Mouse (Mus musculus): ENCODE results near the gene Ezh2. TPM values are rescaled to one million over a fixed set of nuclear protein-coding genes. Genes with fewer than 3 reads are reported as not detected.
"Not testable (repeated sequence)": the region's sequence is repeated elsewhere in the genome, so short reads cannot be mapped to it uniquely, and the experiment has no call there.

Gene Ezh2
- polyA plus RNA-seq (2016; fragmentation: Nextera tagmentation; extraction: Ambion mirVana), result 159 and 162 TPM in 2 replicates

DNA sequence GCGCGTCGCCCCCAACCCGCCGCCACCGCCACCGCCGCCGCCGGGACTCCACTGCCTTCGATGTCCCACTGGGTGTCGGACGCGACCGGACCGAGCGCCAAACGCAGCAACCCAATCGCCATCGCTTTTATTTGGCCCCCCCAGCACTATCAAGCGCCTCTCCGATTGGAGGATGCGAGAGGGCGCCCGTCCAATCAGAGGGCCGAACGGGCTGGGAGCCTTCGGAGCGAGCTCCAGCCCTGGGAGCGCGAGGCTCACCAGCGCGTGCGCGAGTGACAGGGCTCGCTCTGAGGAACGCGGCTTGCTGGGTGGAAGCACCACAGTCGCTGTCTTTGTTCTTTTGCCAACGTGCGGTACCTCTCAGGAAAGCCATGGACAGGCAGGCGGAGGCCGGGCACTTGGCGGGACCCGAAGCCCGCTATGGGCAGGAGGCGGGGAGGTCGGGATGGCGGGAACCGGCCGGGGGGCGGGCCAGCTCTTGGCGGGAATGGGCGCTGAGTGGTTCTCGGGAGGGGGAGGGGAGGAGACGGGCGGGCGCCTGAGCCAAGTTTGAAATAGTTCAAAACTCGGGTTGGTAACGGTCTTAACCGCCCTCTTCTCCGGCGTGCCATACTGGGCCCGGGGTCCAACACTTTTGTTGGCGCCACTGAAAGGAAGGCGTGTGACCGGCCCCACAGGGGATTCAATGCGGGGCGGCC, at the start of gene Ezh2:
Ezh2 (minus strand) TSS at position 416 of the 698 bp plus-strand sequence.
- Histone ChIP-seq H3K9me3 (no peaks in the 10 kb centered on the region), H3K27me3 (no peaks in the 10 kb centered on the region), H3K4me2 (replicated peaks) (peak within 1 kb of the TSS; percentile 72), H3K27ac (peak within 1 kb of the TSS; percentile 99), H3K9ac (peak within 1 kb of the TSS; percentile 96), H3K36me3 (no peaks in the 10 kb centered on the region), H3K4me3 (peak within 1 kb of the TSS; percentile 80), H3K4me1 (peaks cover 4% of the 10 kb centered on the region; the same call in 1 of the 2 replicates)
- under 1% methylated on average over 57 of the region's 69 CpGs for WGBS
- ATAC-seq (ENCODE audit: insufficient number of reproducible peaks, insufficient read depth, low FRiP score, low TSS enrichment), result peak; percentile 98

DNA sequence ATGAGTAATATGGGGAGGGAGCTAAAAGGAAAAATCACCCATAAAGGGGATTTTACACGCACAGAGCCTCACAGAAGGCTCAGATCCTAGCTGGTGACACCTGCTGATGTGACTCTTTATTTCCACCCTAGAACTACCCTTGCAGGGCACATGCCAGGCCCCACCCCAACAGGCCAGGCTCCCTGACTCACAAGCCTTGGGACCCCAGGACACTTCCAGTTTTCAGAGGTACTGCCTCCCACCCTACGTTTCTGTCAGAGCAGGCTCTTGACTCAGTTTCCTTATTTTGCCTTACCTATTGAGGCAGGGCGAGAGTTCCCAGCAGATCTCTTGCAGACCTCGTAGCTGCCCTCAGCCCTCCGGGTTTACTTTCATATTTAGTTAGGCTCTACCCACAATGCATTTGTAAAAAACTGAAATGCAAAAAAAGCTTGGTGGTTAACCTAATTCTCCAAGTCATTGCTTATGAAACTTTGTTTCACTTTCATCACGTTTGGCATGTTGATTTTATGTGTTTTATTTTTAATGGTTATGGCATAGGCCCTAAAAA, 41.5 kb upstream of the Ezh2 start:
- no peak overlapping the region for H3K9ac ChIP-seq
- ATAC-seq (ENCODE audit: insufficient number of reproducible peaks, insufficient read depth, low FRiP score, low TSS enrichment), result no peak
- no peaks in the 10 kb centered on the region for H3K9me3 ChIP-seq
- no peaks in the 10 kb centered on the region for H3K36me3 ChIP-seq
- no peak overlapping the region for H3K4me2 ChIP-seq (replicated peaks)
- no peak overlapping the region for H3K4me3 ChIP-seq
- 71% methylated on average over 6 of the region's 6 CpGs for WGBS
- no peaks in the 10 kb centered on the region for H3K4me1 ChIP-seq
- no peak overlapping the region for H3K27ac ChIP-seq
- H3K27me3 ChIP-seq, result no peaks in the 10 kb centered on the region

GRCm38 (mm10) chr6:47635995-47636526, 40.9 kb upstream of the Ezh2 start:
- WGBS, result 69% methylated on average over 5 of the region's 5 CpGs
- ATAC-seq (ENCODE audit: insufficient number of reproducible peaks, insufficient read depth, low FRiP score, low TSS enrichment), result no peak
- Histone ChIP-seq H3K27me3 (no peaks in the 10 kb centered on the region), H3K36me3 (no peaks in the 10 kb centered on the region), H3K4me1 (no peaks in the 10 kb centered on the region), H3K4me3 (no peak overlapping the region), H3K9ac (no peak overlapping the region), H3K4me2 (replicated peaks) (no peak overlapping the region), H3K9me3 (no peaks in the 10 kb centered on the region), H3K27ac (no peak overlapping the region)

DNA sequence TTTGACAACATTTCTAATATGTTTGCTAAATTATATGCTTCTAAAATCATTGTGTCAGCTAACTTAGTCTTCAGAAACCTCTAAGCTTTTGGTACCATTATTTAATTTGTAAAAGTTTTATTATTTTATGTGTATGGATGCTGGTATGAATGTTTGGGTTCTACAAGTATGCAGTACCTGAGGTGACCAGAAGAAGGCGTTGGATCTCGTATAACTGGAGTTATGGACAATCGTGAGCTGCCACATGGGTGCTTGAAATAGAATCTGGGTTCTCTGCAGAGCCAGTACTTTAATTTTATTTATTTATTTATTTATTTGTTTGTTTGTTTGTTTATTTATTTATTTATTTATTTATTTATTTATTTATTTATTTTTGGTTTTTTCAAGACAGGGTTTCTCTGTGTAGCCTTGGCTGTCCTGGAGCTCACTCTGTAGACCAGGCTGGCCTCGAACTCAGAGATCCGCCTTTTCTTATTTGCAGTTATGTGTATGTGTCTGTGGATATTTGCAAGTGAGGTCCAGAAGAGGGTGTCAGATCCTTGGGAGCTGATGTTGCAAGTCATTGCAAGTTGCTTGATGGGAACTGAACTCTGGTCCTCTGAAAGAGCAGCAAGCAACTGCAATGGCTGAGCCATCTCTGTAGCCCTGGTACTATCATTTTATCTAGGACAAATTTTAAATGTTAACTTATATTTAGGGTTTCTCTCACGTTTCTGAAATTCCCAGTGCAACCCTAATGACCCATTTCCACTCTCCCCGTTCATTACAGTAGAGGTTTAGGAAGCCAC, 40.3 kb upstream of the Ezh2 start:
- no peaks in the 10 kb centered on the region for H3K36me3 ChIP-seq
- no peaks in the 10 kb centered on the region for H3K27me3 ChIP-seq
- H3K27ac ChIP-seq, result no peak overlapping the region
- 65% methylated on average over 7 of the region's 7 CpGs for whole genome bisulfite sequencing
- no peaks in the 10 kb centered on the region for H3K4me1 ChIP-seq
- no peak for ATAC-seq (ENCODE audit: insufficient number of reproducible peaks, insufficient read depth, low FRiP score, low TSS enrichment)
- H3K4me3 ChIP-seq, result no peak overlapping the region
- H3K9me3 ChIP-seq, result no peaks in the 10 kb centered on the region
- H3K9ac ChIP-seq, result no peak overlapping the region
- H3K4me2 ChIP-seq (replicated peaks), result no peak overlapping the region

GRCm38 (mm10) chr6:47633467-47633866, 38.3 kb upstream of the Ezh2 start:
- H3K4me3 ChIP-seq, result no peak overlapping the region
- no peaks in the 10 kb centered on the region for H3K9me3 ChIP-seq
- no peak overlapping the region for H3K9ac ChIP-seq
- no peak overlapping the region for H3K27ac ChIP-seq
- H3K4me2 ChIP-seq (replicated peaks), result no peak overlapping the region
- H3K27me3 ChIP-seq, result no peaks in the 10 kb centered on the region
- no peaks in the 10 kb centered on the region for H3K4me1 ChIP-seq
- ATAC-seq (ENCODE audit: insufficient number of reproducible peaks, insufficient read depth, low FRiP score, low TSS enrichment), result no peak
- H3K36me3 ChIP-seq, result no peaks in the 10 kb centered on the region

GRCm38 (mm10) chr6:47630061-47630460, 34.9 kb upstream of the Ezh2 start:
- not testable (repeated sequence) for ATAC-seq (ENCODE audit: insufficient number of reproducible peaks, insufficient read depth, low FRiP score, low TSS enrichment); H3K27me3 ChIP-seq; H3K9ac ChIP-seq; H3K36me3 ChIP-seq; H3K4me2 ChIP-seq (replicated peaks); H3K9me3 ChIP-seq; H3K4me1 ChIP-seq; H3K27ac ChIP-seq; H3K4me3 ChIP-seq
- 83% methylated on average over 1 of the region's 1 CpGs for WGBS

GRCm38 (mm10) chr6:47627978-47628377, 32.8 kb upstream of the Ezh2 start:
- no peak overlapping the region for H3K27ac ChIP-seq
- ATAC-seq (ENCODE audit: insufficient number of reproducible peaks, insufficient read depth, low FRiP score, low TSS enrichment), result no peak
- 43% methylated on average over 3 of the region's 3 CpGs for WGBS
- H3K9me3 ChIP-seq, result no peaks in the 10 kb centered on the region
- no peak overlapping the region for H3K4me2 ChIP-seq (replicated peaks)
- no peak overlapping the region for H3K9ac ChIP-seq
- H3K27me3 ChIP-seq, result no peaks in the 10 kb centered on the region
- H3K36me3 ChIP-seq, result no peaks in the 10 kb centered on the region
- H3K4me3 ChIP-seq, result no peak overlapping the region
- H3K4me1 ChIP-seq, result no peaks in the 10 kb centered on the region

- H3K9ac ChIP-seq, result not testable (repeated sequence)
These were observed 31.8 kb upstream of the Ezh2 start for GRCm38 (mm10) chr6:47626976-47627375.

GRCm38 (mm10) chr6:47621039-47621438, 25.9 kb upstream of the Ezh2 start:
- H3K27me3 ChIP-seq, result no peaks in the 10 kb centered on the region
- no peaks in the 10 kb centered on the region for H3K36me3 ChIP-seq
- no peaks in the 10 kb centered on the region for H3K9me3 ChIP-seq
- H3K27ac ChIP-seq, result no peak overlapping the region
- 65% methylated on average over 2 of the region's 2 CpGs for WGBS
- H3K4me3 ChIP-seq, result no peak overlapping the region
- no peak overlapping the region for H3K4me2 ChIP-seq (replicated peaks)
- ATAC-seq (ENCODE audit: insufficient number of reproducible peaks, insufficient read depth, low FRiP score, low TSS enrichment), result no peak
- H3K9ac ChIP-seq, result no peak overlapping the region
- no peaks in the 10 kb centered on the region for H3K4me1 ChIP-seq

More at GRCm38 (mm10) chr6:47626976-47627375, 31.8 kb upstream of the Ezh2 start:
- not testable (repeated sequence) for H3K4me2 ChIP-seq (replicated peaks); H3K4me3 ChIP-seq; H3K36me3 ChIP-seq; H3K9me3 ChIP-seq; H3K27me3 ChIP-seq; H3K4me1 ChIP-seq; ATAC-seq (ENCODE audit: insufficient number of reproducible peaks, insufficient read depth, low FRiP score, low TSS enrichment); H3K27ac ChIP-seq
- WGBS, result 87% methylated on average over 3 of the region's 3 CpGs

DNA sequence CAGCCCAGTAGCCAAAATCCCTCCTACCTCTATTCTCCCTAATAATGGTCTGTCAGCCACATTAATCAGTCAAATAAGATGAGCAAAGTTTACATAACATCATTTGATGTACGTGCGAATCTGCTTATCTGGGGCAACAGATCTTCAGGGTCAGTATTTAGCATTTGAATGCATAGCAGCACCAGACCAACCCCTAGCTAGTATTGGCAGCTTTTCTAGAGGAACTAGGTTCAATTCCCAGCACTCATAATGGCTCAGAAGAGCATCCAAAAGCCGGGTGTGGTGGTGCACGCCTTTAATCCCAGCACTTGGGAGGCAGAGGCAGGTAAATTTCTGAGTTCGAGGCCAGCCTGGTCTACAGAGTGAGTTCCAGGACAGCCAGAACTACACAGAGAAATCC, 13.2 kb upstream of the Ezh2 start:
- H3K9me3 ChIP-seq; H3K4me1 ChIP-seq; H3K4me3 ChIP-seq; H3K27me3 ChIP-seq; H3K36me3 ChIP-seq; ATAC-seq (ENCODE audit: insufficient number of reproducible peaks, insufficient read depth, low FRiP score, low TSS enrichment); H3K4me2 ChIP-seq (replicated peaks); H3K9ac ChIP-seq; H3K27ac ChIP-seq: not testable (repeated sequence)
- WGBS, result 66% methylated on average over 5 of the region's 5 CpGs

GRCm38 (mm10) chr6:47601931-47602330, 6.8 kb upstream of the Ezh2 start:
- Histone ChIP-seq H3K27ac (no peak overlapping the region), H3K9me3 (no peaks in the 10 kb centered on the region), H3K4me3 (no peak overlapping the region), H3K9ac (no peak overlapping the region), H3K4me2 (replicated peaks) (no peak overlapping the region), H3K27me3 (no peaks in the 10 kb centered on the region), H3K36me3 (no peaks in the 10 kb centered on the region), H3K4me1 (no peaks in the 10 kb centered on the region)
- WGBS, result 86% methylated on average over 1 of the region's 1 CpGs
- no peak for ATAC-seq (ENCODE audit: insufficient number of reproducible peaks, insufficient read depth, low FRiP score, low TSS enrichment)

DNA sequence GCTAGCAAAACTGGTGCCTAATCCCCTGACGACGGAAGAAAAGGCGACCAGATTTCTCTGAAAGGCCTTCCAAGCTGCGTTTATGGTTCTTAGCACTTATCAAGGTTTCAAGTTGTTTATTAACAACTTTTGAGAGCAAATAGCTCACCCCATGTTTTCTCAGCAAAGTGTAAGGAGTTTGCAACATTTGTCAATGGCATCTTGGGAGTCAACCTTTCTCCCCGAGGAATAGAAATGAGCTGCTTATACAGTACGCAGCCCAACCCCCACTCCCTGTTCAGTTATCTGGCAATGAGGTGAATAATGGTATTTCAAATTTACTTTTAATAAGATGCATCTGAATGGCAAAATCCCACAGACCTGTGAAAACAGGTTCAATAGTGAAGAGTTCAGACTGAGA, 555 bp upstream of the Ezh2 start:
- Histone ChIP-seq H3K4me3 (peak overlapping the region; percentile 80), H3K27ac (peak overlapping the region; percentile 99), H3K4me2 (replicated peaks) (peak overlapping the region; percentile 72), H3K4me1 (peaks cover 4% of the 10 kb centered on the region; the same call in 1 of the 2 replicates), H3K27me3 (no peaks in the 10 kb centered on the region), H3K36me3 (no peaks in the 10 kb centered on the region), H3K9me3 (no peaks in the 10 kb centered on the region), H3K9ac (peak overlapping the region; percentile 96)
- ATAC-seq (ENCODE audit: insufficient number of reproducible peaks, insufficient read depth, low FRiP score, low TSS enrichment), result no peak
- 3% methylated on average over 6 of the region's 6 CpGs for WGBS

Data from embryonic facial prominence, embryonic 12.5 days (tissue).